Mouse (Mus musculus): ENCODE results near the gene Ptpre. TPM values are rescaled to one million over a fixed set of nuclear protein-coding genes. Genes with fewer than 3 reads are reported as not detected.
A peak's percentile ranks its signal among the peaks of the same experiment; 100 is the strongest.

Gene Ptpre
- total and polyA plus RNA-seq, 2 experiments from 2014 or later, result 6.9 to 10.9 TPM

- Histone ChIP-seq H3K9me3 (ENCODE audit: low read length) (no peaks in the 10 kb centered on the region), H3K4me1 (ENCODE audit: insufficient read depth) (no peaks in the 10 kb centered on the region), H3K27me3 (ENCODE audit: insufficient read depth, low read length) (no peaks in the 10 kb centered on the region), H3K4me3 (ENCODE audit: low read depth, low read length) (no peak overlapping the region), H3K4me2 (ENCODE audit: low read depth) (no peak overlapping the region), H3K9ac (no peak overlapping the region), H3K27ac (ENCODE audit: low read depth, low read length) (no peak overlapping the region), H3K36me3 (ENCODE audit: insufficient read depth) (no peaks in the 10 kb centered on the region)
- ATAC-seq (no peak), DNase-seq (no peak)
- WGBS, result 64% methylated on average over 6 of the region's 6 CpGs
- TF ChIP-seq CTCF (IDR thresholded peaks at IDR 0.05; ENCODE audit: low read depth), result no peak
Observed at GRCm38 (mm10) chr7:135722011-135722838, 184.9 kb downstream of the Ptpre start.

- Histone ChIP-seq H3K4me3 (ENCODE audit: low read depth, low read length) (no peak overlapping the region), H3K36me3 (ENCODE audit: insufficient read depth) (no peaks in the 10 kb centered on the region), H3K27ac (ENCODE audit: low read depth, low read length) (no peak overlapping the region), H3K4me2 (ENCODE audit: low read depth) (no peak overlapping the region), H3K9me3 (ENCODE audit: low read length) (no peaks in the 10 kb centered on the region), H3K9ac (no peak overlapping the region), H3K27me3 (ENCODE audit: insufficient read depth, low read length) (no peaks in the 10 kb centered on the region), H3K4me1 (ENCODE audit: insufficient read depth) (no peaks in the 10 kb centered on the region)
- WGBS, result 68% methylated on average over 6 of the region's 6 CpGs
- ATAC-seq, result no peak
- DNase-seq, result no peak
- TF ChIP-seq CTCF (IDR thresholded peaks at IDR 0.05; ENCODE audit: low read depth), result no peak
Observed at GRCm38 (mm10) chr7:135723672-135724341, 186.5 kb downstream of the Ptpre start.

GRCm38 (mm10) chr7:135726707-135727106 lies 189.4 kb downstream of the Ptpre start:
- Histone ChIP-seq H3K4me2 (ENCODE audit: low read depth) (no peak overlapping the region), H3K9me3 (ENCODE audit: low read length) (no peaks in the 10 kb centered on the region), H3K36me3 (ENCODE audit: insufficient read depth) (no peaks in the 10 kb centered on the region), H3K27ac (ENCODE audit: low read depth, low read length) (no peak overlapping the region), H3K9ac (no peak overlapping the region), H3K4me3 (ENCODE audit: low read depth, low read length) (no peak overlapping the region), H3K4me1 (ENCODE audit: insufficient read depth) (no peaks in the 10 kb centered on the region), H3K27me3 (ENCODE audit: insufficient read depth, low read length) (no peaks in the 10 kb centered on the region)
- TF ChIP-seq CTCF (IDR thresholded peaks at IDR 0.05; ENCODE audit: low read depth), result no peak
- ATAC-seq (no peak), DNase-seq (no peak)
- 77% methylated on average over 1 of the region's 1 CpGs for WGBS

GRCm38 (mm10) chr7:135728038-135728437 lies 190.8 kb downstream of the Ptpre start:
- 91% methylated on average over 12 of the region's 12 CpGs for WGBS
- ATAC-seq, result no peak
- no peaks in the 10 kb centered on the region for H3K36me3 ChIP-seq (ENCODE audit: insufficient read depth)
- H3K9me3 ChIP-seq (ENCODE audit: low read length), result no peaks in the 10 kb centered on the region
- no peak for DNase-seq
- no peak overlapping the region for H3K4me3 ChIP-seq (ENCODE audit: low read depth, low read length)
- no peak overlapping the region for H3K27ac ChIP-seq (ENCODE audit: low read depth, low read length)
- no peak overlapping the region for H3K4me2 ChIP-seq (ENCODE audit: low read depth)
- no peaks in the 10 kb centered on the region for H3K27me3 ChIP-seq (ENCODE audit: insufficient read depth, low read length)
- no peaks in the 10 kb centered on the region for H3K4me1 ChIP-seq (ENCODE audit: insufficient read depth)
- no peak overlapping the region for H3K9ac ChIP-seq
- no peak for TF ChIP-seq CTCF (IDR thresholded peaks at IDR 0.05; ENCODE audit: low read depth)

GRCm38 (mm10) chr7:135734379-135734778 lies 197.1 kb downstream of the Ptpre start:
- DNase-seq (no peak), ATAC-seq (no peak)
- no peak overlapping the region for H3K27ac ChIP-seq (ENCODE audit: low read depth, low read length)
- no peaks in the 10 kb centered on the region for H3K9me3 ChIP-seq (ENCODE audit: low read length)
- no peak overlapping the region for H3K9ac ChIP-seq
- WGBS, result 92% methylated on average over 5 of the region's 5 CpGs
- no peaks in the 10 kb centered on the region for H3K4me1 ChIP-seq (ENCODE audit: insufficient read depth)
- H3K36me3 ChIP-seq (ENCODE audit: insufficient read depth), result no peaks in the 10 kb centered on the region
- TF ChIP-seq CTCF (IDR thresholded peaks at IDR 0.05; ENCODE audit: low read depth), result no peak
- no peaks in the 10 kb centered on the region for H3K27me3 ChIP-seq (ENCODE audit: insufficient read depth, low read length)
- no peak overlapping the region for H3K4me2 ChIP-seq (ENCODE audit: low read depth)
- H3K4me3 ChIP-seq (ENCODE audit: low read depth, low read length), result no peak overlapping the region

GRCm38 (mm10) chr7:135734911-135735646 lies 197.8 kb downstream of the Ptpre start:
- H3K36me3 ChIP-seq (ENCODE audit: insufficient read depth), result no peaks in the 10 kb centered on the region
- DNase-seq (no peak), ATAC-seq (no peak)
- no peaks in the 10 kb centered on the region for H3K4me1 ChIP-seq (ENCODE audit: insufficient read depth)
- no peak overlapping the region for H3K4me3 ChIP-seq (ENCODE audit: low read depth, low read length)
- H3K27me3 ChIP-seq (ENCODE audit: insufficient read depth, low read length), result no peaks in the 10 kb centered on the region
- no peak overlapping the region for H3K9ac ChIP-seq
- 0 out of 2 replicates have a peak overlapping the region, but pooled peaks have one; percentile 47 for H3K4me2 ChIP-seq (ENCODE audit: low read depth)
- no peak for TF ChIP-seq CTCF (IDR thresholded peaks at IDR 0.05; ENCODE audit: low read depth)
- H3K9me3 ChIP-seq (ENCODE audit: low read length), result no peaks in the 10 kb centered on the region
- no peak overlapping the region for H3K27ac ChIP-seq (ENCODE audit: low read depth, low read length)
- 82% methylated on average over 9 of the region's 9 CpGs for WGBS

MicroRNA genes within 50 kb of the gene (microRNA counts, 519-probe panel; counts per million panel counts)
- not detected for microRNA mmu-miR-1962

Small RNA genes lying within 50 kb of the gene (microRNA-seq; reads per million reads assigned to microRNA genes)
- gene Mir1962, result 0 reads per million in 2 experiments

Other genes starting within 250 kb of the Ptpre start
- gene Foxi2, start 127.2 kb upstream of the Ptpre start, total RNA-seq (2014; rRNA removed), result not detected in 2 replicates
- 0.05 and 0.07 TPM in 2 replicates for gene Foxi2, start 127.2 kb upstream of the Ptpre start, polyA plus RNA-seq (2015; fragmentation: Nextera tagmentation; extraction: Ambion mirVana)
- 0.10 TPM in 1 of 2 replicates, not detected in the other for gene Clrn3, start 8.8 kb upstream of the Ptpre start, total RNA-seq (2014; rRNA removed)
- gene Clrn3, start 8.8 kb upstream of the Ptpre start, polyA plus RNA-seq (2015; fragmentation: Nextera tagmentation; extraction: Ambion mirVana), result not detected in 2 replicates
- 9.2 and 15.8 TPM in 2 replicates for gene Mki67, start 178.9 kb downstream of the Ptpre start, total RNA-seq (2014; rRNA removed)
- gene Mki67, start 178.9 kb downstream of the Ptpre start, polyA plus RNA-seq (2015; fragmentation: Nextera tagmentation; extraction: Ambion mirVana), result 2.4 and 4.0 TPM in 2 replicates